Mouse (Mus musculus) embryonic facial prominence, embryonic 11.5 days (tissue): ENCODE measurements around the gene Padi2. TPM values are rescaled to one million over a fixed set of nuclear protein-coding genes. Genes with fewer than 3 reads are reported as not detected.

Experiments
- ATAC-seq: fragments of 200-750 bp; cut with Nextera tagmentation; replicated peaks from 2 replicates; pipeline ENCODE4 v1.8.0; 2017; ENCODE audit warnings: low read depth; ENCODE audit not compliant: insufficient number of reproducible peaks, low FRiP score, low TSS enrichment
- DNase-seq: peaks from one replicate; pipeline ENCODE4 v3.0.0-alpha.2; 2015; ENCODE audit warnings: low spot score
- H3K27ac ChIP-seq: fragments of 300-500 bp; sonication (generic); replicated peaks from 2 replicates; pipeline ENCODE4 v1.5.1; 2014; ENCODE audit warnings: mild to moderate bottlenecking, low read depth, low read length, control low read depth
- H3K27me3 ChIP-seq: fragments of 300-500 bp; sonication (generic); 2 replicates; pipeline ENCODE4 v1.6.1; 2014; ENCODE audit warnings: mild to moderate bottlenecking, low read length, moderate library complexity, mixed read lengths; ENCODE audit not compliant: control insufficient read depth, insufficient read depth
- H3K36me3 ChIP-seq: fragments of 300-500 bp; sonication (generic); replicated peaks from 2 replicates; pipeline ENCODE4 v1.6.1; 2014; ENCODE audit warnings: low read depth, mild to moderate bottlenecking, low read length, moderate library complexity, mixed read lengths; ENCODE audit not compliant: control insufficient read depth, insufficient read depth
- H3K4me1 ChIP-seq: fragments of 300-500 bp; sonication (generic); 2 replicates; pipeline ENCODE4 v1.6.1; 2014; ENCODE audit warnings: low read length, mixed read lengths; ENCODE audit not compliant: control insufficient read depth, insufficient read depth
- H3K4me2 ChIP-seq: fragments of 300-500 bp; sonication (generic); 2 replicates; pipeline ENCODE4 v1.6.1; 2014; ENCODE audit warnings: low read depth, mild to moderate bottlenecking, control low read depth, low read length, moderate library complexity
- H3K4me3 ChIP-seq: fragments of 300-500 bp; sonication (generic); 2 replicates; pipeline ENCODE4 v1.5.1; 2014; ENCODE audit warnings: low read depth, low read length, control low read depth
- H3K9ac ChIP-seq: fragments of 300-500 bp; sonication (generic); replicated peaks from 2 replicates; pipeline ENCODE4 v1.6.1; 2014; ENCODE audit warnings: mild to moderate bottlenecking, control low read depth, low read length
- H3K9me3 ChIP-seq: fragments of 300-500 bp; sonication (generic); replicated peaks from 2 replicates; pipeline ENCODE4 v1.6.1; 2016; ENCODE audit warnings: mild to moderate bottlenecking, low read length, inconsistent platforms, mixed read lengths; ENCODE audit not compliant: control insufficient read depth
- WGBS: fragments of 180-500 bp; shearing (Covaris S2); extraction: QIAGEN DNeasy Blood & Tissue Kit; methylation state at CpG from one replicate; pipeline ENCODE4 v1.1.7; 2014; 5-methylcytosine and 5-hydroxymethylcytosine counted together
- polyA plus RNA-seq: library from polyadenylated mRNA; unstranded; fragments of >200 nt; fragmentation: Nextera tagmentation; extraction: Ambion mirVana; gene quantifications from 2 replicates; pipeline ENCODE4 v1.2.1, GENCODE M21; 2014

The Padi2 gene
- polyA plus RNA-seq, 1 experiment from 2014 or later: 2.4 TPM

DNA sequence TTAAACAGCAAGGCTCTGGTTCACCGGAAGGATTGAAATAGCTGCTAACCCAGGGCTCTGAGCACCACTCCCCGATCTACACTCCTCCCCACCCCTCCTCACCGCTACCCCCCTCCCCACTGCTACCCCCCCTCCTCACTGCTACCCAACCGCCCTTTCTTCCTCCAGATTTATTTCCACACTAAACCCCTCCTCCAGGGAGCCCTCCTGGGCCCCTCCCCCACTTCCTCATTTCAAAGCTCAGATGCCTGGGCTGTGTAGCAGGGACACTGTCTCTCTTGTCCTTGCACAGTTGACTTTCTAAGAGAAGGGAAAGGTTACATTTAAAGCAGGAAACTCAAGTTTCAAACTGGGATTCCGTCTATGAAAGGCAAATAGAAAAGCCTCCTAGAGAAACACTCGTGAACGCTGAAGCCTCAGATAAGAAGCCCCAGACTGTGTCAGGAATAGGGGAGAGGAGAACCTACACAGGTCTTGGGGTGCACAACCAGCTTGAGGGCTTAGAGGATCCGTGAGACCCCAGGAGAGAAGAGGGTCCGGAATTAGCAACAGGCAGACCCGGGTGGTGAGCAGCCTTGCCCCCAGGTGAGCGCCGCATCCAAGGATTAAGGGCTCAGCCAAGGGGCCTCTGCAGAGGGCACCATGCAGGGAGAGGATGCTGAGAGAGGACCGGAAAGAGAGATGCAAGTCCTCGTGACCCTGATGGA, 37.5 kb upstream of the Padi2 start:
- no peaks in the 10 kb centered on the region for H3K9me3 ChIP-seq
- 5% methylated on average over 14 of the region's 14 CpGs for WGBS

DNA sequence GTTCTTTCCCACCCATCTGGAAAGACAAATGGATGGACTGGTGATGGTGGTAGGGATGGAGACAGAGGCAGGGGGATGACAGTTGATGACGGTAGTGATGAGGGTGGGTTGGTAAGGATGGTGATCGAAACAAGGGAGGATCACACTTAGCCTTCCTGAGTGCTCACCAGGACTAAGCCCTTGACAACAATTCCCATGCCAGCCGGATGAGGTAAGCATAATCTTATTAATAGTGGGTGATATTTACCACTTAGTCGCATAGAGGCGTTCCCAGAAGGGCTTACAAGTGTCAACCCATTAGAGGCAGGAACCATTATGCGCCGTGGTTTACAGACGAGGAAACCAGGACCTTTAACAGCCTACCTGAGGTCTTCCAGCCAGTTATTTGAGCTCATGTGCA, 36.2 kb upstream of the Padi2 start:
- no peak for DNase-seq
- Histone ChIP-seq H3K4me3 (no peak overlapping the region), H3K9me3 (no peaks in the 10 kb centered on the region), H3K4me2 (no peak overlapping the region), H3K9ac (no peak overlapping the region), H3K27ac (no peak overlapping the region), H3K36me3 (no peaks in the 10 kb centered on the region), H3K4me1 (no peaks in the 10 kb centered on the region), H3K27me3 (no peaks in the 10 kb centered on the region)
- 90% methylated on average over 8 of the region's 8 CpGs for WGBS
- ATAC-seq: no peak

More for the DNA sequence above, 37.5 kb upstream of the Padi2 start:
- Histone ChIP-seq H3K4me2 (peak overlapping the region; percentile 21; the same call in 1 of the 2 replicates), H3K4me1 (no peaks in the 10 kb centered on the region), H3K4me3 (no peak overlapping the region), H3K27me3 (no peaks in the 10 kb centered on the region), H3K9ac (peak overlapping the region; percentile 22; the same call in 1 of the 2 replicates), H3K27ac (peak overlapping the region; percentile 41; the same call in 1 of the 2 replicates), H3K36me3 (no peaks in the 10 kb centered on the region)
- DNase-seq (peak; percentile 75), ATAC-seq (peak; percentile 56; the same call in 1 of the 2 replicates)

DNA sequence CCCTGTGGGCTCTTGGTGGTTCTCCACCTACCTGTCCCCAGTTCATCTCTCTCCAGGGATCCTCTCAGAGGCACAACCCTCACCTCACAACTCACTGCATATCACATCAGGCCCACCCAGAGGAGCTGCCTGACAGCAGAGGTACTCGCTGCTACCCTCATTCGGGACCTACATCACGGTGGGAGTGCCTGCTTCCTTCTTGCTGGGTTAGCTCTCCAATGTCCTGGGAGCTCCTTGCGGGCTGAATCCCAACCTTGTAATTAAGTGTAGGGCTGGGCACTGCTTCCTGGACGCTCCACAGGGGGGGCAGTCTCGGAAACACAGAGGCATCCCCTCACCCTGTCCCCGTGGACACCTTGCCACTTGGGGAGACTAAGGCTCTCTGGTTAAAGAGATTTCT, 35.3 kb upstream of the Padi2 start:
- no peak overlapping the region for H3K27ac ChIP-seq
- ATAC-seq (no peak), DNase-seq (no peak)
- H3K9ac ChIP-seq: no peak overlapping the region
- no peaks in the 10 kb centered on the region for H3K4me1 ChIP-seq
- 84% methylated on average over 7 of the region's 7 CpGs for WGBS
- no peaks in the 10 kb centered on the region for H3K36me3 ChIP-seq
- no peaks in the 10 kb centered on the region for H3K9me3 ChIP-seq
- no peaks in the 10 kb centered on the region for H3K27me3 ChIP-seq
- H3K4me2 ChIP-seq: no peak overlapping the region
- H3K4me3 ChIP-seq: no peak overlapping the region

DNA sequence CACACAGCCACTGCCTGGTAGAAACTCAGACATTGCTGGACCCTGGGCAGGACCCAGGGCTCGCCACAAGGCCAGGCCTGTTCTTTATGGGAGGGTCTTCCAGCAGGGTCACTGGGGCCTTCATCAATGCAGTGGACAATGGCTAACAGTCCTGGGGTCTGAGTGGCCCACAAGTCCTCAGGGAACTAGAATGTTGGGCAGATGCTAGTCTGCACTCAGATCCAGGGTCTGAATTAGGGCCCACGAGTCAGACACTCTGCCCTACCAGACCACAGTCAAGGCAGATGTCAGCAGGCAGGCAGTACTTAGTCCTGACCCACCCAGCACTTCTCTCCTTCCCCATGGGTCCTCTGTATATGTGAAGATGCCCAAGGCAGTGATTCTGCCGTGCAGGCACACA, 34.8 kb upstream of the Padi2 start:
- DNase-seq: no peak
- Histone ChIP-seq H3K9me3 (no peaks in the 10 kb centered on the region), H3K4me2 (no peak overlapping the region), H3K27ac (no peak overlapping the region), H3K4me1 (no peaks in the 10 kb centered on the region), H3K36me3 (no peaks in the 10 kb centered on the region), H3K4me3 (no peak overlapping the region), H3K27me3 (no peaks in the 10 kb centered on the region), H3K9ac (no peak overlapping the region)
- WGBS: 82% methylated on average over 3 of the region's 3 CpGs
- no peak for ATAC-seq

DNA sequence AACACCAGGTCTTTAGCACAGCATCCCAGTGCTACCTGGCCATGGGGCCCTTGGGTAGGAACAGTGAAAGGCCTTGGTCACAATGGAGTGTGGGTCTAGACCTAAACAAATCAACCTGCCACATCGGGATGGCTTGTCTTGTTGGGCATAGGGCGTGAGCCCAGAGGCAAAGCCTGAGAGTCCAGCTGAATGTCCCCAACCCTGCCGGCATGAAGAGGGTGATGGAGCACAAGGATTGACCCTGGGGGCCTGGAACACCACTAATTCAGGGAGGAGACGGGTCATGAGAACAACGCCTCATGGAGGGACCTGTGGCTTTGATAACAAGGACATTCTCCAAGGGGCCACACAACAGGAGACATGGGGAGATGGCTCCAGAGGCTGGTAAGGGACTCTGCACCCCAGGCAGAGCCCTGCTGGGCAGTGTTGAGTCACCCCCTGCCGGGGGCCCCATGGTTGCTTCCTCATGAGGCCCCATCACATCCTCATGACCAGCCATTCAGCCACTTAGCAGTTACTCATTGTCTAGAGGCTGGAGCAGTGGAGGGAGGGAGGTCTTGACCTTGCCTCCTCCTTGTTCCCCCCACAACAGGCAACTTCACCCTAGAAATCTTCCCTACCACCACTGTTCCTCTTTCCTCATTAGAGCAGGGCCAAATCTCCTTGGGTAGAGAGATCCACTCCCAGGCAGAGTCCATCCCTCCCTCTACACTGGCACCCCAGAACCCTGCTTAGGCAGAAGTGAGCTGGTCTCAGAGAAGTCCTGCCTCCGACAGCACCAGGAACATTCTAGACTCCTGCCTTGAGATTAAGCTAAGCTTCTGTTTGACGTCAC, 34.1 kb upstream of the Padi2 start:
- Histone ChIP-seq H3K27me3 (no peaks in the 10 kb centered on the region), H3K36me3 (no peaks in the 10 kb centered on the region), H3K9ac (no peak overlapping the region), H3K27ac (no peak overlapping the region), H3K4me3 (no peak overlapping the region), H3K4me1 (no peaks in the 10 kb centered on the region), H3K9me3 (no peaks in the 10 kb centered on the region), H3K4me2 (no peak overlapping the region)
- ATAC-seq (no peak), DNase-seq (no peak)
- WGBS: 94% methylated on average over 8 of the region's 8 CpGs

DNA sequence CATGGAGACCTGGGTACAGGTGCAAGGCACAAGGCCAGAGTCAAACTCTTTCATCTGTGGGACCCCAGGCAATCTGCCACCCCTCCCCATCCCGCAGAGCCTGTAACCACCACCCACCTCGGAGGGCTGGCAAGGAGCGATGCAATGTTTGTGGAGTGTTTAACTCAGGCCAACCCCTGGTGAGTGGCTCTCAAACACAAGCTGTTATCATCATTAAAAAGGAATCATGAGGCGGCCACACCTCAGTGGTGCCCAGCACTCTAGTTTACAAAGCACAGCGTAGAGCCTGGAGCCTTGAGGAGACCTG, 33.5 kb upstream of the Padi2 start:
- Histone ChIP-seq H3K9ac (no peak overlapping the region), H3K27ac (no peak overlapping the region), H3K4me1 (no peaks in the 10 kb centered on the region), H3K9me3 (no peaks in the 10 kb centered on the region), H3K4me3 (no peak overlapping the region), H3K27me3 (no peaks in the 10 kb centered on the region), H3K4me2 (no peak overlapping the region), H3K36me3 (no peaks in the 10 kb centered on the region)
- 89% methylated on average over 5 of the region's 5 CpGs for WGBS
- DNase-seq (no peak), ATAC-seq (no peak)

DNA sequence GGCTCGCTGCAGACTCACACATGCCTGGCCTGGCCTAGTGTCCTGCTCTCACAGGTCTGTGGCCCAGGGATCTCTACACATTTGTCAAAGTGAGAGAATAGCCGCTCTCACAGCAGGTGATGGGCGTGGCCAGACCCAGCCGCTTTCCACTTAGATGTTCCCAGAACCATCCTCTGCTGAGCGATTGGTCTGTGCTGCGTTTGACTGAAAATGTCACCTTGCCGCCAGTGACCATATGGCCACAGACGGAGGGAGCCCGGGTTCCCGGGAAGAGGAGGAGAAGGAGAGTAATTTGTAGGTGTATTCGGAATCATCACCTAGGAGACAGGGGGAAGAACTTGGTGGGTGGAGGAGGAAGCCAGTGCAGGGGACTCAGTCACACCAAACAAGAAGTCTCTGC, 33.1 kb upstream of the Padi2 start:
- WGBS: 74% methylated on average over 11 of the region's 11 CpGs
- no peak overlapping the region for H3K4me2 ChIP-seq
- H3K36me3 ChIP-seq: no peaks in the 10 kb centered on the region
- no peaks in the 10 kb centered on the region for H3K9me3 ChIP-seq
- no peak overlapping the region for H3K27ac ChIP-seq
- H3K4me1 ChIP-seq: no peaks in the 10 kb centered on the region
- no peak overlapping the region for H3K9ac ChIP-seq
- no peak overlapping the region for H3K4me3 ChIP-seq
- no peak for ATAC-seq
- no peak for DNase-seq
- no peaks in the 10 kb centered on the region for H3K27me3 ChIP-seq

DNA sequence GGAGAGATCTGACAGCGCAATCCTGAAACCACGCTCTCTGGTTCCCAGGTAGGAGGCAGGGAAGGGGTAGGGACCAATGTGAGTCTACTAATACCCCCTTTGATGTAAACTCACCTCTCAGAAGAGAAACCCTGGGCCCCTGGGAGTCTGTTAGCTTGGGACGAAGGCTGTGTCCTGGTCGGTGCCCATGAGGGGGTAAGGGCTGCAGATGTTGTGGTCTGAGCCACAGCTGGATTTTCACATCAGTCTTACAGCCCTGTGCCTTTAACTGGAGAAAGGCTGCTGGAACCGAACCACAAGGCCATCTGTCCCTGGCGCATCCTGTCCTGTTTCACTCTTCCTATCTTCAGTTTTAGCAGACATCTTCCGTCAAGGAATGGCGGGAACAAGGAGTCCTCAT, 30.0 kb upstream of the Padi2 start:
- H3K27ac ChIP-seq: no peak overlapping the region
- ATAC-seq: no peak
- H3K36me3 ChIP-seq: no peaks in the 10 kb centered on the region
- H3K9me3 ChIP-seq: no peaks in the 10 kb centered on the region
- no peak for DNase-seq
- no peak overlapping the region for H3K4me2 ChIP-seq
- WGBS: 86% methylated on average over 8 of the region's 8 CpGs
- no peaks in the 10 kb centered on the region for H3K27me3 ChIP-seq
- H3K4me1 ChIP-seq: no peaks in the 10 kb centered on the region
- H3K4me3 ChIP-seq: no peak overlapping the region
- no peak overlapping the region for H3K9ac ChIP-seq
